Mouse (Mus musculus): Measurements from ENCODE around the gene Dock8.

Gene Dock8

DNA sequence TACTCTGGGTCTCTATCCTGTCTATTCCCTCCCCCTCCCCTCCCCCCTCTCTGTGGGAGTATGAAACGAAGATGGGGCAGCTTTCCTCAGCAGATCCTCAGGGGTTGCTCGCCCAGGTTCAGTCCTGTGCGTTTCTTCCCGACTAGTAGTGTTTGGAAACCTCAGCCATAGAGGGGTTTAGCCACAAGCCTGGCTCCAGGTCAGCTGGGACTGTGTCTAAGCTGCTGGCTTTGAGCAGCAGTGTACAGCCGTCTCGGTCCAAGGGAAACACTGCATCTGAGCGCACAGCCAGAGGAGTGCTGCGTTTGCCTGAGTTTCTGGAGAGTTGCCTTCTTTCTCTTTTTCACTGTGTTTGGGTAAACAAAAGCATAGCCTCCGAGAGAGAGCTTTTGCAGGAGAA lies 61.0 kb downstream of the Dock8 start:
- no peak for DNase-seq (ENCODE audit: low read depth, low spot score)

DNA sequence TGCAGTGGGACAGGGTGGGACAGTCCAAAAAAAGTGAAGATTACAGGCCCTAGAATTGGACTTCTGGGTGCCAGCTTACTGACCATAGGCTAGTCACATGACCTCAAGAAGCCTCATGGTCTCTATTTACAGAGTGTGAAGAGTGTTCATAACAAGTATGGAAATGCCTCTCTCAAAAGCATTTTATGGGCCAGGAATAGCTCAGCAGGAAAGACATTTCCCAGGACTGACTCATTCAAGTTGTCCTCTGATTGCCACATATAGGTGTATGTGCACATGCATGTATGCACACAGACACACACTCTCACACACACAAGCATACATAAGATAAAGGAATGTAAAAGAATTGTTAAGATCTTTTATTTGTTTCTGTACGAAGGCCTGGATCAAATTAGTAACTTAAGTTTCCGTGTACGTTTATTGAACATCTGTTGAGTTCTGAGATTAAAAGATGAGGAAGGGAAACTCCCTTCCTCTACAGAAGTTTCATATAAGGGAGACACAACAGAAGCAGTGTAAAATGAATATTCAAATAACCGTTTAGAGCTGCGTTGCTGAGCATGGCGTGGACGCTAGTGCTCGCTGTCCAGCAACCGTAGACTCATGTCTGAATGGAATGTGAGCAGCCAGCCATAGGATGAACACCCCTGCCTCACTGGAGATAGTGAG lies 63.0 kb downstream of the Dock8 start:
- no peak for DNase-seq (ENCODE audit: low read depth, low spot score)

DNA sequence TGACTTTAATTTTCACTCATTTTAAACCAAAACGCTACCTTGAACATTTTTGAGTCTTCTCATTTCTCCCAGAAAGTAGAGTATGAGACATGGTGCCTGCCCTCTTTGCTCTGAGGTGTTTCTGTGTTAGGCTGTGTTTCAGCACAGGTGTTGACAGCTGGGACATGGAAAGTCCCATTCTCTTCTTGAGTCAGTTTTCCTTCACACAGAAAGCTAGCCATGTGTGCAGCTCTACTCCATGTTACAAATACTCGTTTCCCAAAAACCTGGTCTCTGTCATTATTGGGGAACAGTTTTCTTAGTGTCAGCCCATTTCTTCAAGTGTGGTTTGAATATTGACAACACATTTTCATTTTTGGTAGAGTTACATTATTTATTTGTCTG lies 63.5 kb downstream of the Dock8 start:
- no peak for DNase-seq (ENCODE audit: low read depth, low spot score)

DNA sequence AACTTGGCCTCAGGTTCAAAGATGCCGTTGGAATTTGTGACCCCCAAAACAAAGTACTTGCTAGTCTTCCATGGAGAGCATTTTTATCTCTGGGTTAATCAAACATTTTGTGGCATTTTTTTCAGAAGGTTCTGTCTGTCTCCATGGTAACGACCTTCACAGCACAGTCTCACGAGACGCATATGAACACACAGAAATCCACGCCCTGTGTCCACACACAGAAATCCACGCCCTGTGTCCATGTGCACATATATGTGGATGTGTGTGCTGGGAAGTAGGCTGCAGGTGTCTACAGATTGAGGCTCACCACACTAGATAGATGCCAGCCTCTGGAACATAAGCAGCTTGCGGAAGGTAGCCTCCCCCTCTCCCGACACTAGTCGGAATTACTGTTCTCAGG lies 66.9 kb downstream of the Dock8 start:
- no peak for DNase-seq (ENCODE audit: low read depth, low spot score)

DNA sequence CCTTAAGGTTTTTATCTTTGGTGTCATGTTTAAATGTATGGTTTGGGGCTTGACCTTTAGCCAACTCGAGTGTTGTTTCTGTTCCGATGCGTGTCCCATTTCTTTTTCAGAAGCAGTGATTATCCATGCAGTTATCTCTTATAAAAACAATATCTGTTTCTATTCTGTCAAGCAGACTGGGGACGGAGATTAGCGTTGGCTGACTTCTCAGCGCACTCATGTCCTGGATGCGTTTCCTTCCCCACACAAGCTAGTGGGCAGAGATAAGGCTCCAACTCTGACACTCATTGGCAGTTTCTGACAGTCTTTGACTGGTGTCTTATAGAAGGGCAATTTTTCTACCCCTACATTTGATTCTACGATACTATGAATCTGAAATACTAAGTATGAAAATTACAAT lies 69.2 kb downstream of the Dock8 start:
- no peak for DNase-seq (ENCODE audit: low read depth, low spot score)

DNA sequence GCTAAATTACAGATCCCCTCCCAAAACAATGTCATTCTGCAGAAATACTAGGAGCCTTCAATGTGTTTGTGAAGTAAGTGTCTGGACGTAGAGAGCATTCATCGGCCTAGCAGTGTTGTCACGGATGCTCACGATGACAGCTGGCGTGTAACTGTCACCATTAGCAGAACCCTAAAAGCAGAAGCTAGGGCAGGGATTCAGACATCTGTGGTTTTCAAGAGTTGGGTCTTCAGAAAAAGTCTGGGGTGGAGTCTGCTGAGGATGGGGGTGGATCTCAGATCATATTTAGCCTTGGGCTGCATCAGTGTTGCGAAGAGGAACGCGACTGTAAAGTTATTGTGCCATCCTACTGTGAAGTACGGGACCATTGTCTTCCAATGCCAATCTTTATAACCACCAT lies 73.2 kb downstream of the Dock8 start:
- DNase-seq (ENCODE audit: low read depth, low spot score) = no peak

DNA sequence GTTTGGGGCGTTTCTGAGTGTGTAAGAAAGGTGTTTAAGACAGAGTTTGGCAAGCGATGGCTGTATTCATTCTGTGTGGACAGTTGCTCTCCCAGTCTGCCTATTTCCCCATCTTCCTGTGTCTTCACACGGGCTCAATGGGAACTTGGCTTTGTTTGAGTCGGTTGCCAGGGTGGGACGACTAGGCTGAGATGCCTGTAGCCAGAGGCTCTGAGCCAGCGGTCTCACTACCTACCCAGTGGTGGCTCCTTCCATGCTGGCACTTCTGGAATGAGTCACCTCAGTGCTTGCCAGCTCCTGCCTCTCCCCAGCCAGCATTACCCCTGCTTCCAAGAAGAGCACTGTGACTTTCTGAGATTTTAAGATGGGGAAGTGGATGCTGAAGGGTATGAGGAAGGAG lies 75.4 kb downstream of the Dock8 start:
- DNase-seq (ENCODE audit: low read depth, low spot score) = no peak

DNA sequence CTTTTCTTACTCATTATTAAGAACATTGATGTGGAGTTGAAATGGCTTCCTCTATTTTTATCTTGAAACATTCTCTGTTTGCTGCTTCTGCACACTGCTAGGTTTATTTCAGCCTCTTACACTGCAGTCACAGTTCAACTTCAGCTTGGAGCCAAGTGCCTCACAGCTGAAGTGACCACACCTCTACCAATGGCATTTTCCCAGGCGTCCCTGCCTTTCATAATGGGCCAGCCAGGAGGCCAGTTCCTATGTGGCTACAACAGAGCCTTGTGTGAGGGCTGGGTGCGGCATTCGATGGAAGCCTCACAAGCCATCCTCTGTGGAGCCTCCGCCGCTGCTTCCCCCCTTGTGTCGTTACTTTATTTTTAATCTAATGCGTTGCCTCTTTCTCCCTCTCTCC lies 78.3 kb downstream of the Dock8 start:
- no peak for DNase-seq (ENCODE audit: low read depth, low spot score)

DNA sequence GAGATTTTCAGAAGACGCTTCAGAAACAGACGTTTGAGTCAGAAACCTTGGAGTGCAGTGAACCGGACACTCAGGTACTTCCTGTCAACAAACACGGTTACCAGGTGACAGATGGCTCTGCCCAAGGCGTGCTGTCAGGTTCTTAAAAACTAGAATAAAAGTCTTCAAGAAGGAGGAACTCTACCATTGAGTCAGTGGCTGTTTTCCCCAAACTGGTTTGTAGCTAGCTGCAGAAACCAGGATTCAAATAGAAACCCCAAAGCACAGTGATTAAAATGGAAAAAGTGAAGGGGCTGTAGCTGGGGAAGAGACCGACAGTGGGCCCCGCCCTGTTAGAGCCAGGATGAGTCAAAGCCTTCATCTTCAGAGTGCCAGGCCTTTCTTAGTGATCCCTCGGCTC lies 78.8 kb downstream of the Dock8 start:
- no peak for DNase-seq (ENCODE audit: low read depth, low spot score)

DNA sequence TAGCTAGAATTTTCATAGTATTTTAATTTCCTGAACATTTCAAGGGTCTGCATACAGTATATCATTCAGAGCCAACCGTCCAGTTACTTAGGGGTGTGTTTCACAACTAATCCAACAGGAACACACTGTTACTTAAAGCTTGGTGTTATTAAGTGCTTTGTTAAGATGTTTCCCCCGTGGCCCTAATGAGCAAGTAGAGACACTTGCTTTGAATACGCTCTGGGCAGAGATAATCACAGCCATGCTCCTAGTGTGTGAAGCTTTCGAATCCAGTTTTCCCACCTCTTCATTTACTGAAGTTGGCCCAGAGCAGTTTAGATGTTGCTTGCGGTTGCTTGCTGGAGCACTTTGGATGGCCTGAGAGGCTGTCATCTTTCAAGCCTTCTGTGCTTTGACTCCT lies 80.8 kb downstream of the Dock8 start:
- DNase-seq (ENCODE audit: low read depth, low spot score) = no peak

DNA sequence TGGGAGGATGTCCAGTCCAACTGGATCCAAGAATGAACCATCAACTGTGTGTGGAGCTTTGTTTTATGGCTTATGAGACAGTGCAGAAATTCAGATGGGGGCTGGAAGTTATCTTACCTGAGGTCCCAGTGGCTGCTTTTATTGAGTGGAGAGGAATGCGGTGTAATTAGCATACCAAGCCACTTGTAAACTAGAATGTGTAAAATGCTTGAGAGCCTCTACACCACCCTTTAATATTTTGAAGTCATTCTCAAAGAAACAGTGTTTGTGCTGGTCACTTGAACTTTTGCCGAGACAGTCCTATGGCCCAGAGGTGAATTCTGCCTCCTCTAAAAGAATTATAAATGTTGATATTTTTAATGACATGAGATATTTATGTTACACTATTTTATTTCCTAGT lies 83.5 kb downstream of the Dock8 start:
- no peak for DNase-seq (ENCODE audit: low read depth, low spot score)

DNA sequence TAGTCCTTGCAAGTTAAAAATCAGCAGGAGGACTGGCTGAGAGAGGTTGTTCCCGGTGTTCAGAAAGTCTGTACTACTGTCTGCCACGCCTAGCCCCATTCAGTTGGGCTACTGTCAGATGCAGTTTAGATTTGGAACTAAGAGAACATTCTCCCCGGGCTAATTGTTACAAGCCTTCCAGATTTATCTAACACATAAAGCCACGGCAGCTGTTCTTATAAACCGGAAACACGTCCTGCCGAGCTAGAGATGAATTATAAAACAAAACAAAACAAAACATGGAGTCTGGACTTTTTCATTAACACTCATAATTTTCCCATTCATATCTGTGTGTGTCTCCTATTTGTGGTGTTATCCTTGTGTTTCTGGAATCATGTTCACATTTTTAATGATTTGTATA lies 87.8 kb downstream of the Dock8 start:
- DNase-seq (ENCODE audit: low read depth, low spot score) = no peak

DNA sequence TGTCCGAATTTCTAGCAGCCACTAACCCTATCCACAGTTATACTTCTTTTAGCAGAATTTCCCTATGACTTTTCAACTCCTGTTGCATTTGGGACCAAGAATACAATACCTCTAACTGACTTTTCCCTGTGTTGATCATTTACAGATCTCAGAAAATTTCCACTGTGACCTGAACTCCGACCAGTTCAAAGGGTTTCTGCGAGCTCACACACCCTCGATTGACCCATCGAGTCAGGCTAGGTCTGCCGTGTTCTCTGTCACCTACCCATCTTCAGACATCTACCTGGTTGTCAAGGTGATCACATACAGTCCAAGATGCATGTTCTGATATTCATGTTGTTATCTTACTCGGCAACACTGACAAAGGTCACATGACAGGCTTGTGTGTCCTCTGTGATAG lies 90.4 kb downstream of the Dock8 start:
- no peak for DNase-seq (ENCODE audit: low read depth, low spot score)

DNA sequence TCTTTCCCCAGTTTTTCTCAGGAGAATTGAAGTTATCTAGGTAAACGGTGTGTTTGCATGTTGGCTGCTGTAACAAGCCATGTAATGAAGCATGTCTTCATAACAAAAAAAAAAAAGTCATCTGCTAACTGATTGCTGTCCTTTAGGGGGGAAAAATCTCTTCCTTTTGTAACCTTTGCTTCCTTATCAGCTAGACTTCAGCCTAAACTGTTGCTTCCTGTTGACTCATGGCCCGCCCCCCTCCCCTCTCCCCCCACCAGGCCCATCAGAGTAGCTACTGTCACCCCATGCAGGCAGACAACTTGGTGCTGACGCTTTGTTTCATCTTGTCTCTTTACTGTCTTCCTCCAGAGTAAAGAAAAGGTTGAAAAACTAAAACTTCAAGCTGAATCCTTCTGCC lies 95.8 kb downstream of the Dock8 start:
- no peak for DNase-seq (ENCODE audit: low read depth, low spot score)

DNA sequence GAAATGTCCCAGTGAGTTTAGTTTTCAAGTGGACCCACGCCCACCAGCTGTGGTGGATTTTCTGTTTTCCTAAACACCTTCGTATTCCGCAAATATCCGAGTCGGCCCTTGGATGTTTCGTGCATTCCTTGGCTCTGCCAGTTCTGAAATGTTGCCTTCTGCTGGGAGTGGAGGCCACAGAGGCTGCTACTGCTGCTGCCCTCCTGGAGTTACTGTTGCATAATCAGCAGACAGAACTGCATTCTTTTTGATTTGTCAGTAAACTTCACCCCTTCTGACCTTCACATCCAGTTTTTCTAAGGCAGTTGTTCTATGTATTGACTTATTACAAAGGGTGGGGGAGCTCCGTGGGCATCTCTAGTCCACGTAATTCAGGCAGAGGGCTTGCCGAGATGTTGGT lies 97.0 kb downstream of the Dock8 start:
- no peak for DNase-seq (ENCODE audit: low read depth, low spot score)

DNA sequence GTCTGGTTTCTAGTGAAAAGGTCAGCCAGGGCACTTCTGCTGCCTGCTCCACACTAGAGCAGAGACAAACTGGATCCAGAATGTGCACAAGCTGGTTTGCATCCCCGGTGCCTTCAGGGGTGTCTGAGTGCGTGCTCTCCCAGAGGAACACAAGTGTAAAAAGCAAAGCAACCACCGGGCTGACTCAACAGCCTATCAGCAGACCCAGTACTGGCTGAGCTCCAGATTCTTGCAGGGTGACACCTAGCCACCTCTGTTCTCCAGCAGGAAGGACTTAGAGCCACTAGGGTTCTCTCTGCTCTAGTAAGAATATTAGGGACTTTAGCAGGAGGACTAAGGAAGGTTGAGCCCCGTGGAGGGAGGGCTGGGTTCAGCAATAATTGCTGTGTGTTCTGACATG lies 97.7 kb downstream of the Dock8 start:
- no peak for DNase-seq (ENCODE audit: low read depth, low spot score)

DNA sequence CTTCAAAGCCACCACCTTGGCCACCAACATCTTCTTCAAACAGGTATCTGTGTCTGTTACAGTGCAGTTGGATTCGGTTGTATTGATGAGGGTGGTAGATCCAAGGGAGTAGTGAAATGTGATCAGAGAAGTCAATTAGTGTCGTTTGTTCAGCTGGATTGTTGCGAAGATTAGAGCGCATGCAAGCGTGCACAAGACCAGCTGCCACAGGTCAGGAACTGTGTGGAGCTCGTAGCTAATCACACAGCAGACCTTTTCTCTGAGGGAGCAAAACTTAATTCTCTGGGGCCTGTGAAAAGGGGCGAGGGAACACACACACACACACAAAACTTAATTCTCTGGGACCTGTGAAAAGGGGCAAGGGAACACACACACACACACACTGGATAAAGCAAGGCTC lies 98.2 kb downstream of the Dock8 start:
- no peak for DNase-seq (ENCODE audit: low read depth, low spot score)

DNA sequence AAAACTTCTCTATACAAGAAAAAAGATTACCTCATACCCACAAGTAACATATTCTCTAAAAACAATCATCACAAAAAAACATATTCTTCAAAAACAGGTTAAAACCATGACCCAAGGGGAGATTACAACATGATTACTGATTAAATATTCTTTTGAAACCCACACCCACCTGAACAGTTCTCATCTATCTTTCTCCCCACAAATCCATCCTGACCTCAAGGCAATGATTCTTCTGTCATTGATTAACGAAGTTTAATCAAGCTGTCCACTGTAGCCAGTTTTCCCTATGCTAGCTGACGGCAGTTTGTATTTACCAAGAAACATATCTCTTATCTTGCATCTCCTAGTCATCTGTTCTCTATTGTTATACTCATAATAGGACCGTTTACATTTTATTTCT lies 98.6 kb downstream of the Dock8 start:
- DNase-seq (ENCODE audit: low read depth, low spot score) = no peak

DNA sequence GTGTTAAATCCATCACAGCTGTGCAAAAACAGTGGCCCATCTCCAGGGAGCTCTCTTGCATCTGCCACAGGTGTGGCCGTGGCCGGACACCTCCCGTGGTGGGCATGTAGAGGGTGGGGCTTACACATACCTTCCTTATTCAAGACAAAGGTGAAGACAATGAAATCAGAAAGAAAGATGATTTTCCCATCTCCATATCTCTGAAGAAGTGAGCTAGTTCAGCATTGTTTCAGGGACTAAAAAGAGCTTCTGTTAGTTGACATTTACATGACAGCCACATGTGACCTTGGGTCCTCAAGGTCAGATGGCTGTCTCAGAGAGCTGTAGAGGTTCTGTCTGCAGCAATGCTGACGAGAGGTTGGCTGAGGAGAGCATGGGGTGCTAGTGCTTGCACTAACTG lies 99.6 kb downstream of the Dock8 start:
- no peak for DNase-seq (ENCODE audit: low read depth, low spot score)

DNA sequence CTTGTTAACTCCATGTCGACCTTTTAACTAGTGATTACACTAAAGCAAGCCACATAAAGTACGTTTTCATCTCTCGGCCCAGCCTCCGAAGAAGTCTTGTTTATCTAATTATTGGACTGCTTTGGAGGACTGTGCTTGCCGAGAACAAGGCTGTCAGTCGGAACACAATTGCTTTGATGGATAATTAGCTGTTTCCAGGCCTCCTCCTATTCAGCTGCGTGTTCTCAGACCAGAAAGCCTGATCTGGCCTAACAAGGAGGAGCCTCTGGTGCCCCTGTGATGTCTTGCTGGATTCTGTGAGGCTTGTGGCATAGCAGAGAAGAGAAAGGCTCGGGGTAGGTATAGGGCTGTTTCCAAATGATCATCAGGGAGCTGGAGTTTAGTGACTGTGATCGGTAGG lies 106.3 kb downstream of the Dock8 start:
- DNase-seq (ENCODE audit: low read depth, low spot score) = no peak

DNA sequence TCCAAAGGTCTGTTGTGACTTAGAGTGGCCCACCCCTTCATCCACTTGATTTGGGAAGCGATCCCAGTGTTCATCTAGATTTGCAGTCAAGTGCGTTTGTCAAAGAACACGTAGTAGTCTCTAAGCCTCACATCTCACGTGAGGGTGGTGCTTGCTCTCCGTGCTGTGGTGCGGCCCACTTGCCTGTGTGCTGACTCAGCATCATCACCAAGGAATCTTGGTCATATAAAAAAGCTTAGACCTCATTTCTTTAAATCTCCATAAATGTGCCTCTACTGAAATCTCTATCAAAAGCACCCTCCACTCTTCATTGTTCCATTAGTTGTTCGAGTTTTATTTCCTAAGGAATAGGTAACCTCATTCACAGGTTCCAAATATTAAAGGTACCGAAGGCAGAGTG lies 107.0 kb downstream of the Dock8 start:
- no peak for DNase-seq (ENCODE audit: low read depth, low spot score)

DNA sequence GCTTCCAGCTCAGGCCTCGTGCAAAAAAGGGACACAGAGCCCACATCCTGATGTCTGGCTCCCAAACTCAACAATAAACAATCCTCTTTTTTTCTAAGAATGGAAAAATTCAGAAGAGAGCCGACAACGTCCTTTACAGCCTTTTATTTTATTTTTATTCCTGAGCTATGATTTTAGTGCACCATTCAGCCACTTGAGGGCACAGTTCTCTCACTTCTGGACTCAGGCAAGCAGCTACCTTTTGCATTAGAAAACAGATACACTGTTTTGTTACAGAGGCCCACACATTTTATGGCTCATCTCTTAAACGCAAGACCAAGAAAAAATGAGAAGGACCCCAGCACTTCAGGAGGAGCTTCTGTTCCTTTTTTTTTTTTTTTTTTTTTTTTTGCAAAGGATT lies 108.1 kb downstream of the Dock8 start:
- DNase-seq (ENCODE audit: low read depth, low spot score) = peak; percentile 13

DNA sequence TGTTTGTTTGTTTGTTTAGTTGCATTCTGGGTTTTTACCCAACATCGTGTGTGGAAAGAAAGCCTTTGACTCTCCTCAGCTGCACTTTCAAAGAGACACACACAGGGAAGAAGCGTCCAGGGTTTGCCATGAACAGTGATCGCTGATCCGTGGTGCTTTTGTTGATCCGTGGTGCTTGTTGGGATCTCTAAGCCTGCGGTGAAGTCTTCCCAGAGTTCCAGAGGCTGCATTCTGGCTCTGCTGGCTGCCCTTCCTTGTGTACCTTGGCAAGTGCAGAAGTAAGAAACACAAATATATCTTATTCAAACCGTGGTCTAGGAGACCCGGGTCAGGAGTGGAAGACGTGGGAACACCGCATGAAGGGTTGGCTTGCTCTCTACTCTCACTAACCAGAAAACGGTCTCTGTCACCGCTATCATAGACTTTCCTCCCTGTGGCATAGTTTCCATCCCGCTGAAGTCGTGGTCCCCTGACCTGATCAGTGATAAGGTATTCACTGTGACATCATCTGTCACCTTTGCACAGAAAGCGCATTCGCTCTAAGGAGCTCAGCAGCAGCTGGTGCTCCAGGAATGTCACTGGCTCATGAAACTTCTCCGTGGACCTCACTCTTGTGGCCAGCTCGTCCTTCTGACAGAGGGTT lies 112.4 kb downstream of the Dock8 start:
- no peak for DNase-seq (ENCODE audit: low read depth, low spot score)

DNA sequence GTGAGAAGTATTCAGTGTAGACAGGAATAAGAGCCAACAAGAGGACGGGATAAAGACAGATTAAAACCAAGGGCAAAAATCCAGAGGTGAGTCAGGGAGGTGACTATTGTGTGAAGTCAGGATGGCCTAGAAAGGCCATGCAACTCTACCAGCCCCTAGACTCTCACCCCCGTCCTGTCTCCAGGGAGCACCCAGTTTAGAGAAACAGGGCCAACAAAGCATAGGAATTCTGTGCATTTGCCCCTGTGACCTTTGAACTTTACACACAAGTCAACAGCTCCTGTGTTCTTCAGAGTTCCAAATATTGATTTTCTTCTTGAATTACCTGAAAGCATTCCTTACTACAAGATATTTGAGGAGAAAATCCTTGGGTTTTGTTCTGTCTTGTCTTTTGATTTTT lies 117.6 kb downstream of the Dock8 start:
- DNase-seq (ENCODE audit: low read depth, low spot score) = no peak
